Mouse (Mus musculus) midbrain, postnatal 0 days (tissue): ENCODE measurements around the gene Zdhhc24. TPM values are rescaled to one million over a fixed set of nuclear protein-coding genes. Genes with fewer than 3 reads are reported as not detected.

Source experiments
- ATAC-seq: fragments of 200-750 bp; cut with Nextera tagmentation; 2 replicates; pipeline ENCODE4 v1.8.0; 2017; ENCODE audit warnings: moderate number of reproducible peaks, mild to moderate bottlenecking, moderate TSS enrichment, moderate library complexity; ENCODE audit not compliant: low FRiP score
- DNase-seq: peaks from one replicate; pipeline ENCODE4 v3.0.0-alpha.2; 2015; ENCODE audit warnings: low spot score
- H3K27ac ChIP-seq: fragments of 300-500 bp; sonication (generic); 2 replicates; pipeline ENCODE4 v1.5.1; 2014; ENCODE audit warnings: low read depth, mild to moderate bottlenecking, low read length, mixed read lengths
- H3K27me3 ChIP-seq: fragments of 300-500 bp; sonication (generic); 2 replicates; pipeline ENCODE4 v1.6.1; 2014; ENCODE audit warnings: low read length, control low read depth, mixed read lengths; ENCODE audit not compliant: insufficient read depth
- H3K36me3 ChIP-seq: fragments of 300-500 bp; sonication (generic); 2 replicates; pipeline ENCODE4 v1.6.1; 2014; ENCODE audit warnings: low read length, control low read depth, mixed read lengths; ENCODE audit not compliant: insufficient read depth
- H3K4me1 ChIP-seq: fragments of 300-500 bp; sonication (generic); 2 replicates; pipeline ENCODE4 v1.6.1; 2014; ENCODE audit warnings: mild to moderate bottlenecking, control low read depth, antibody characterized with exemption, low read length, mixed read lengths; ENCODE audit not compliant: insufficient read depth
- H3K4me2 ChIP-seq: fragments of 300-500 bp; sonication (generic); 2 replicates; pipeline ENCODE4 v1.6.1; 2014; ENCODE audit warnings: low read depth, mild to moderate bottlenecking, low read length, mixed read lengths; ENCODE audit not compliant: poor library complexity, severe bottlenecking
- H3K4me3 ChIP-seq: fragments of 300-500 bp; sonication (generic); 2 replicates; pipeline ENCODE4 v1.5.1; 2014; ENCODE audit warnings: low read depth, mild to moderate bottlenecking, low read length, moderate library complexity
- H3K9ac ChIP-seq: fragments of 300-500 bp; sonication (generic); replicated peaks from 2 replicates; pipeline ENCODE4 v1.6.1; 2014; ENCODE audit warnings: mild to moderate bottlenecking, low read length, moderate library complexity, mixed read lengths; ENCODE audit not compliant: poor library complexity, severe bottlenecking
- H3K9me3 ChIP-seq: fragments of 300-500 bp; sonication (generic); 2 replicates; pipeline ENCODE4 v1.6.1; 2016; ENCODE audit warnings: low read length, control low read depth
- CTCF ChIP-seq: IDR thresholded peaks from 2 replicates; pipeline ENCODE4 v1.5.1; 2016; ENCODE audit warnings: antibody characterized with exemption, mild to moderate bottlenecking
- WGBS: fragments of 180-500 bp; shearing (Covaris S2); extraction: QIAGEN DNeasy Blood & Tissue Kit; methylation state at CpG from one replicate; pipeline ENCODE4 v1.1.7; 2014; 5-methylcytosine and 5-hydroxymethylcytosine counted together
- polyA plus RNA-seq: library from polyadenylated mRNA; unstranded; fragments of >200 nt; fragmentation: Nextera tagmentation; extraction: Ambion mirVana; gene quantifications from 2 replicates; pipeline ENCODE4 v1.2.1, GENCODE M21; 2015
- total RNA-seq: library from RNA; depleted of rRNA; stranded (reverse); fragments of >200 nt; gene quantifications from 2 replicates; pipeline ENCODE4 v1.2.3, GENCODE M21; 2014; rRNA removed

The Zdhhc24 gene
- 24.0 and 29.8 TPM in 2 replicates for total RNA-seq
- polyA plus RNA-seq = 17.2 and 18.1 TPM in 2 replicates

GRCm38 (mm10) chr19:4878405-4879323, at the start of gene Zdhhc24:
Gene Zdhhc24 (plus strand): TSS chr19:4878668.
- peak within 1 kb of the TSS; percentile 94 for H3K9ac ChIP-seq
- no peaks in the 10 kb centered on the region for H3K9me3 ChIP-seq
- H3K4me2 ChIP-seq = peak within 1 kb of the TSS; percentile 88
- no peaks in the 10 kb centered on the region for H3K27me3 ChIP-seq
- peaks cover 6% of the 10 kb centered on the region; the same call in 1 of the 2 replicates for H3K4me1 ChIP-seq
- H3K4me3 ChIP-seq = peak within 1 kb of the TSS; percentile 86
- peak; percentile 98 for ATAC-seq
- H3K36me3 ChIP-seq = peaks cover 6% of the 10 kb centered on the region; the same call in 1 of the 2 replicates
- peak within 1 kb of the TSS; percentile 85 for H3K27ac ChIP-seq
- WGBS = 1% methylated on average over 52 of the region's 52 CpGs
- DNase-seq = peak; percentile 97
- no peak for TF ChIP-seq CTCF

- DNase-seq (peak; percentile 78), ATAC-seq (no peak)
- no peak overlapping the region for H3K27ac ChIP-seq
- H3K36me3 ChIP-seq = peaks cover 19% of the 10 kb centered on the region
- no peaks in the 10 kb centered on the region for H3K9me3 ChIP-seq
- H3K9ac ChIP-seq = no peak overlapping the region
- H3K4me2 ChIP-seq = no peak overlapping the region
- H3K4me1 ChIP-seq = no peaks in the 10 kb centered on the region
- H3K27me3 ChIP-seq = no peaks in the 10 kb centered on the region
- TF ChIP-seq CTCF = no peak
- no peak overlapping the region for H3K4me3 ChIP-seq
- WGBS = 57% methylated on average over 7 of the region's 7 CpGs
These were observed 49.3 kb upstream of the Zdhhc24 start for GRCm38 (mm10) chr19:4829156-4829555.

- TF ChIP-seq CTCF = no peak
- Histone ChIP-seq H3K27ac (no peak overlapping the region), H3K9me3 (no peaks in the 10 kb centered on the region), H3K27me3 (no peaks in the 10 kb centered on the region), H3K4me1 (peaks cover 8% of the 10 kb centered on the region; the same call in 1 of the 2 replicates), H3K9ac (no peak overlapping the region), H3K4me2 (no peak overlapping the region), H3K4me3 (no peak overlapping the region), H3K36me3 (0 out of 2 replicates have a peak, but pooled peaks cover 2% of the 10 kb centered on the region)
- ATAC-seq (no peak), DNase-seq (no peak)
- 88% methylated on average over 8 of the region's 8 CpGs for WGBS
These were observed 44.5 kb upstream of the Zdhhc24 start for GRCm38 (mm10) chr19:4833977-4834376.

GRCm38 (mm10) chr19:4836096-4836495, 42.4 kb upstream of the Zdhhc24 start:
- 79% methylated on average over 2 of the region's 2 CpGs for WGBS
- ATAC-seq (no peak), DNase-seq (no peak)
- no peak overlapping the region for H3K4me2 ChIP-seq
- H3K9ac ChIP-seq = no peak overlapping the region
- H3K27me3 ChIP-seq = peaks cover 9% of the 10 kb centered on the region
- no peak overlapping the region for H3K27ac ChIP-seq
- TF ChIP-seq CTCF = no peak
- H3K4me1 ChIP-seq = peaks cover 10% of the 10 kb centered on the region
- no peaks in the 10 kb centered on the region for H3K9me3 ChIP-seq
- H3K36me3 ChIP-seq = no peaks in the 10 kb centered on the region
- no peak overlapping the region for H3K4me3 ChIP-seq

GRCm38 (mm10) chr19:4837049-4837448, 41.4 kb upstream of the Zdhhc24 start:
- Histone ChIP-seq H3K36me3 (no peaks in the 10 kb centered on the region), H3K9me3 (no peaks in the 10 kb centered on the region), H3K4me1 (peaks cover 10% of the 10 kb centered on the region), H3K27me3 (peaks cover 18% of the 10 kb centered on the region), H3K9ac (no peak overlapping the region), H3K4me2 (no peak overlapping the region), H3K4me3 (no peak overlapping the region), H3K27ac (no peak overlapping the region)
- DNase-seq (no peak), ATAC-seq (no peak)
- TF ChIP-seq CTCF = no peak
- 93% methylated on average over 6 of the region's 6 CpGs for WGBS
